Mouse (Mus musculus) lung, adult 2 months (tissue): ENCODE results near the gene Gm7544.
"Not testable (repeated sequence)": the region's sequence is repeated elsewhere in the genome, so short reads cannot be mapped to it uniquely, and the experiment has no call there.

Experiments
- CTCF ChIP-seq: fragments of 200-500 bp; IDR thresholded peaks from 2 replicates; pipeline ENCODE4 v1.5.1; 2011; ENCODE audit warnings: mild to moderate bottlenecking, low read length, control low read depth; ENCODE audit not compliant: insufficient read depth
- POLR2A ChIP-seq: fragments of 200-500 bp; IDR thresholded peaks from 2 replicates; pipeline ENCODE4 v1.6.1; 2011; ENCODE audit warnings: low read depth, mild to moderate bottlenecking, control low read depth, low read length, borderline replicate concordance; ENCODE audit errors: extremely low read depth

DNA sequence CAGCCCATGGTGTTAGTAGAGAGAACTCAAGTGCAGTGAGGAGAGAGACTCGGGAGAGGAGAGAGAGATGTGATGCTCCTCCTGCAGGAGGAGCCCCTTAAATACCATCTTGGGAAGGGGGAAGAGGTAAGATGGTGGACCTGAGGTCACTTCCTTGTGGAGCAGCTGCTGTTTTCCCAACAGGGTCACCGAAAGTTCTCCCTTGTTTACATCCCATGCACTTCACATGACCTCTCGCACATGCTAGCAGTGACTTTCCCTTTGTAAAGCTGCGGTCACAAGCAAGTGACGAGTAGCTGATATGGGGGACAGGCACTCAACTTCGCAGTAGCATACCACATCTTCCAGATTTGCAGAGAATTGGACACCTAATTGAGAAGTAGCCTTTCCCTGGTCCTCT, 24.5 kb downstream of the Gm7544 start, which contains the start of gene Gm6217:
- not testable (repeated sequence) for TF ChIP-seq CTCF, POLR2A
